Comparison of ENCODE assay signal across 8 mouse cellular contexts in genomic region chr11:120187236-120188101, GRCm38 (mm10). TPM values are rescaled to one million over a fixed set of nuclear protein-coding genes. Genes with fewer than 3 reads are reported as not detected.
DNase-seq lines count a peak whose midpoint lies in the region; ATAC-seq and TF ChIP-seq lines count a peak whose summit lies in the region.

No protein-coding gene starts in this region.

- H3K27me3 ChIP-seq in intestine, embryonic 14.5 days (replicated peaks; ENCODE audit: control insufficient read depth, insufficient read depth, low read length), result no peaks in the 10 kb centered on the region
- H3K27me3 ChIP-seq in liver, postnatal 0 days (ENCODE audit: insufficient read depth, low read length), result peaks cover 48% of the 10 kb centered on the region

- TF ChIP-seq POLR2A in embryonic fibroblast, embryonic 13.5 days (IDR thresholded peaks at IDR 0.05; ENCODE audit: low read depth, low read length), result no peak

- H3K4me2 ChIP-seq in intestine, embryonic 14.5 days (ENCODE audit: low read length), result peak overlapping the region; percentile 97
- H3K4me2 ChIP-seq in liver, postnatal 0 days (ENCODE audit: low read depth, low read length), result peak overlapping the region; percentile 83

- H3K27ac ChIP-seq in embryonic fibroblast, embryonic 13.5 days (ENCODE audit: insufficient read depth, low read length), result peak overlapping the region; percentile 81
- peak overlapping the region; percentile 97 for H3K27ac ChIP-seq in intestine, embryonic 14.5 days (ENCODE audit: low read depth)
- H3K27ac ChIP-seq in liver, postnatal 0 days (ENCODE audit: low read depth), result peak overlapping the region; percentile 41

- H3K4me3 ChIP-seq in embryonic fibroblast, embryonic 13.5 days (ENCODE audit: insufficient read depth, low read length), result peak overlapping the region; percentile 94
- peak overlapping the region; percentile 83 for H3K4me3 ChIP-seq in intestine, embryonic 14.5 days (ENCODE audit: low read depth, low read length)
- H3K4me3 ChIP-seq in liver, postnatal 0 days (ENCODE audit: low read depth, low read length), result peak overlapping the region; percentile 68

- TF ChIP-seq CTCF in embryonic fibroblast, embryonic 13.5 days (IDR thresholded peaks at IDR 0.05; ENCODE audit: borderline replicate concordance, insufficient read depth, low read length), result no peak
- TF ChIP-seq CTCF in liver, postnatal 0 days (IDR thresholded peaks at IDR 0.05; ENCODE audit: low read depth), result no peak

- DNase-seq in lung, adult 18-20 months, result peak; percentile 38 to 42
- DNase-seq in lung, postnatal 25 days (ENCODE audit: low spot score), result no peak
- DNase-seq in intestine, embryonic 14.5 days (ENCODE audit: low spot score), result peak; percentile 82
- peak; percentile 36 for DNase-seq in liver, postnatal 0 days
- DNase-seq in retina, postnatal 1 day, result peak; percentile 63
- no peak for DNase-seq in gastrocnemius, adult 8-10 months (ENCODE audit: low spot score in 2 of 2)
- no peak for DNase-seq in layer of hippocampus, adult 11-12 months (ENCODE audit: low spot score)

- H3K9me3 ChIP-seq in intestine, embryonic 14.5 days (ENCODE audit: control insufficient read depth, low read length), result no peaks in the 10 kb centered on the region
- no peaks in the 10 kb centered on the region for H3K9me3 ChIP-seq in liver, postnatal 0 days (ENCODE audit: low read length)

- H3K9ac ChIP-seq in intestine, embryonic 14.5 days (ENCODE audit: low read length), result peak overlapping the region; percentile 91
- peak overlapping the region; percentile 76 for H3K9ac ChIP-seq in liver, postnatal 0 days (replicated peaks)

- WGBS in intestine, embryonic 14.5 days, result under 1% methylated on average over 43 of the region's 43 CpGs
- WGBS in liver, postnatal 0 days (ENCODE audit: insufficient replicate concordance), result 9% methylated on average over 43 of the region's 43 CpGs

- ATAC-seq in intestine, embryonic 14.5 days (replicated peaks; ENCODE audit: low FRiP score, low TSS enrichment, low read depth), result no peak
- ATAC-seq in liver, postnatal 0 days, result no peak

- H3K36me3 ChIP-seq in intestine, embryonic 14.5 days (ENCODE audit: control insufficient read depth, insufficient read depth, low read length), result 0 out of 2 replicates have a peak, but pooled peaks cover 6% of the 10 kb centered on the region
- H3K36me3 ChIP-seq in liver, postnatal 0 days (replicated peaks; ENCODE audit: insufficient read depth, low read length), result no peaks in the 10 kb centered on the region

- no peak for TF ChIP-seq EP300 in liver, postnatal 0 days (IDR thresholded peaks at IDR 0.05; ENCODE audit: low read depth)

- H3K4me1 ChIP-seq in embryonic fibroblast, embryonic 13.5 days (ENCODE audit: control insufficient read depth, insufficient read depth, low read length), result peaks cover 10% of the 10 kb centered on the region; the same call in 1 of the 2 replicates
- H3K4me1 ChIP-seq in intestine, embryonic 14.5 days (replicated peaks; ENCODE audit: control insufficient read depth, insufficient read depth, low read length), result peaks cover 49% of the 10 kb centered on the region
- peaks cover 15% of the 10 kb centered on the region for H3K4me1 ChIP-seq in liver, postnatal 0 days (ENCODE audit: insufficient read depth)

RNA-seq across cellular contexts. Expression of gene Slc38a10, which starts 36.3 kb away (rescaled TPM):
- 107 and 113 TPM in 2 replicates for polyA plus RNA-seq in embryonic fibroblast, embryonic 13.5 days (2011; ENCODE audit: insufficient read length, low read depth, missing spikeins)
- polyA plus RNA-seq in intestine, embryonic 14.5 days (2014; fragmentation: Nextera tagmentation; extraction: Ambion mirVana), result 77.1 and 78.0 TPM in 2 replicates
- 25.0 and 28.0 TPM in 2 replicates for polyA plus RNA-seq in liver, postnatal 0 days (2015; fragmentation: Nextera tagmentation; extraction: Ambion mirVana)
- 10 to 100 TPM; 36.3 to 53.3 (median 39.2) TPM for total RNA-seq in gastrocnemius, adult 8-10 months (2022)

RNA-seq across cellular contexts. Expression of gene Bahcc1, which starts 45.3 kb away (rescaled TPM):
- polyA plus RNA-seq in embryonic fibroblast, embryonic 13.5 days (2011; ENCODE audit: insufficient read length, low read depth, missing spikeins), result 17.9 and 18.6 TPM in 2 replicates
- 12.1 and 12.7 TPM in 2 replicates for polyA plus RNA-seq in intestine, embryonic 14.5 days (2014; fragmentation: Nextera tagmentation; extraction: Ambion mirVana)
- polyA plus RNA-seq in liver, postnatal 0 days (2015; fragmentation: Nextera tagmentation; extraction: Ambion mirVana), result 1.1 and 1.2 TPM in 2 replicates
- 1 to 10 TPM; 3.6 to 5.8 (median 4.7) TPM for total RNA-seq in gastrocnemius, adult 8-10 months (2022)

Comparison
In these comparisons a context has a peak if more than half of its experiments do, and no peak if none do; other contexts are left out.
1. DNase-seq: peak in lung, adult 18-20 months (2 of 2), intestine, embryonic 14.5 days (single experiment), liver, postnatal 0 days (single experiment) and retina, postnatal 1 day (single experiment); none in lung, postnatal 25 days (single experiment), gastrocnemius, adult 8-10 months (0 of 2) and layer of hippocampus, adult 11-12 months (single experiment).
2. H3K27ac ChIP-seq: peak in every context shown above with its lines; median percentile 97 in intestine, embryonic 14.5 days; 81 in embryonic fibroblast, embryonic 13.5 days; 41 in liver, postnatal 0 days.
3. Peak in every context shown above with its lines, with median percentiles within 50 percentile points of each other: H3K4me3 ChIP-seq.